Mouse (Mus musculus) mouse trophoblast stem cell (cell line): ENCODE results near the gene Dnaja1.

Experiments
- in situ Hi-C, 2 experiments: fragments of 300-500 bp; cut with MseI, MboI; formaldehyde crosslinking; loops; 2 replicates in 1 of 2; 3 replicates in 1 of 2; pipeline ENCODE4 v1.15.1; 2025

The Dnaja1 gene

GRCm38 (mm10) chr4:40722011-40722666 is at the start of gene Dnaja1:
Gene Dnaja1, plus strand, starts transcription at chr4:40722150.
- in situ Hi-C loops, result no loop called here

GRCm38 (mm10) chr4:40673526-40673925 is 48.4 kb upstream of the Dnaja1 start:
- in situ Hi-C loops, result loop anchor here (10.0 kb wide), 2 partner anchors 369 to 379 kb away; no protein-coding TSS in a partner anchor

- in situ Hi-C loops, result loop anchor here (10.0 kb wide), 2 partner anchors 372 to 382 kb away; no protein-coding TSS in a partner anchor
Measured at GRCm38 (mm10) chr4:40676338-40676737, 45.6 kb upstream of the Dnaja1 start.

- in situ Hi-C loops, result loop anchor here (10.0 kb wide), 2 partner anchors 372 to 382 kb away; no protein-coding TSS in a partner anchor
Measured at GRCm38 (mm10) chr4:40677132-40677531, 44.8 kb upstream of the Dnaja1 start.

GRCm38 (mm10) chr4:40680250-40680860 is 41.6 kb upstream of the Dnaja1 start:
- in situ Hi-C loops, result no loop called here

- in situ Hi-C loops, result no loop called here
Measured at GRCm38 (mm10) chr4:40681908-40682307, 40.0 kb upstream of the Dnaja1 start.

GRCm38 (mm10) chr4:40682359-40682758 is 39.6 kb upstream of the Dnaja1 start:
- in situ Hi-C loops, result no loop called here

- in situ Hi-C loops, result no loop called here
Measured at GRCm38 (mm10) chr4:40683306-40683705, 38.6 kb upstream of the Dnaja1 start.

- in situ Hi-C loops, result no loop called here
Measured at GRCm38 (mm10) chr4:40691100-40691499, 30.9 kb upstream of the Dnaja1 start.

- in situ Hi-C loops, result no loop called here
Measured at GRCm38 (mm10) chr4:40697059-40697458, 24.9 kb upstream of the Dnaja1 start.

GRCm38 (mm10) chr4:40700216-40700615 is 21.7 kb upstream of the Dnaja1 start:
- in situ Hi-C loops, result no loop called here

GRCm38 (mm10) chr4:40701796-40702195 is 20.2 kb upstream of the Dnaja1 start:
- in situ Hi-C loops, result no loop called here

- in situ Hi-C loops, result no loop called here
Measured at GRCm38 (mm10) chr4:40702797-40703709, 18.9 kb upstream of the Dnaja1 start, which contains the start of gene Aptx. Gene Aptx, minus strand, starts transcription at chr4:40703194.

- in situ Hi-C loops, result no loop called here
Measured at GRCm38 (mm10) chr4:40703710-40704275, 18.2 kb upstream of the Dnaja1 start.

- in situ Hi-C loops, result no loop called here
Measured at GRCm38 (mm10) chr4:40717141-40717540, 4.8 kb upstream of the Dnaja1 start.

- in situ Hi-C loops, result no loop called here
Measured at GRCm38 (mm10) chr4:40720910-40721309, 1.0 kb upstream of the Dnaja1 start.

GRCm38 (mm10) chr4:40722687-40723460 is 924 bp downstream of the Dnaja1 start:
- in situ Hi-C loops, result no loop called here

- in situ Hi-C loops, result no loop called here
Measured at GRCm38 (mm10) chr4:40725141-40725540, 3.2 kb downstream of the Dnaja1 start.

GRCm38 (mm10) chr4:40725554-40725953 is 3.6 kb downstream of the Dnaja1 start:
- in situ Hi-C loops, result no loop called here

- in situ Hi-C loops, result no loop called here
Measured at GRCm38 (mm10) chr4:40727247-40727646, 5.3 kb downstream of the Dnaja1 start.

- in situ Hi-C loops, result no loop called here
Measured at GRCm38 (mm10) chr4:40731262-40731661, 9.3 kb downstream of the Dnaja1 start.
